Mouse (Mus musculus): ENCODE measurements at regions not wholly inside any gene's neighbourhood (a gene's known extent, or its start where the extent isn't known, plus 50 kb on each side); places are given as distances from the start of the nearest gene placed in this dataset.

DNA sequence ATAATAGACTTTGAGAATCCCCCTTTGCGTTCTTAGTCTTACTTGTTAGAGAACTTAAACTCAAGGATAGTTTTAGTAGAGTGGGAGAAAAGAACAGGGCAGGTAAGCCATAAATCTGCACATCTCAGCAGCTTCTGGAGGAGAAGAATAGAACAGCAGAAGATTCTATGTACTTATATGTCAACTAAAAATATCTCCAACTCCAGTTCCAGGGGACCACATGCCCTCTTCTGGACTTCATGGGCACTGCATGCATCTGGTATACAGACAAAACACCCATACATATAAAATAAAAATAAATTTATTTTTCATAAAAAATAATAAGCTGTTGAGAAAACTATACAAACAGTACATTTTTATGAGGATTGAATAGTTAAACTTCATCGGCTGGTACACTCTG is 196.4 kb downstream of the Mettl4 start:
- peak; percentile 32 for DNase-seq (ENCODE audit: low spot score)

DNA sequence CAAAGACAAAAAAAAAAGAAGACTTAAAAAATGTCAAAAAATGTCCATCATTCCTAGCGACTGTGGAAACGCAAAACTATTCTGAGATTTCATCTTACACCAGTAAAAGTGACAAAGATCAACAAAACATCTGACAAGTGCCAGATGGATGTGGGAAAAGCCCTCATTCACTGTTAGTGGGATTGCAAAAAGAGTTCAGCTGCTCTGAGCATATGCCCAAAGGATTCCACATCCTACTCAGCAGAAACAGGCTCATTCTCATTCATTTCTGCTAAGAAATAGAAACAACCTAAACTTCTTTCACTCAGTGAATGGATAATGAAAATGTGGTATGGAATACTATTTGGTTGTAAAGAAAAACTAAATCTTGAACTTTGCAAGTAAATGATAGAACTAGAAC is 221.1 kb downstream of the Mettl4 start:
- DNase-seq (ENCODE audit: low spot score), result no peak

Data from embryo, embryonic 10 days (tissue).